21 mouse cellular contexts compared by ENCODE assay signal in genomic region chr10:70269447-70269787, GRCm38 (mm10). TPM values are rescaled to one million over a fixed set of nuclear protein-coding genes. Genes with fewer than 3 reads are reported as not detected.
DNase-seq lines count a peak whose midpoint lies in the region; ATAC-seq and TF ChIP-seq lines count a peak whose summit lies in the region.
"Had no signal": no experiment of that assay in that cellular context is flagged by ENCODE, and none has a peak within 500 bp of the region (broad histone marks: within the 10 kb centered on the region; RNA-seq: fewer than 3 reads in every experiment).

No protein-coding gene starts in this region.

- no peak overlapping the region for H3K9ac ChIP-seq in forebrain, postnatal 0 days
- H3K9ac ChIP-seq in forebrain, embryonic 15.5 days (replicated peaks), result no peak overlapping the region
- H3K9ac ChIP-seq: embryonic facial prominence, embryonic 13.5 days; heart, embryonic 13.5 days; hindbrain, embryonic 15.5 days had no signal

- no peak overlapping the region for H3K27ac ChIP-seq in forebrain, postnatal 0 days (ENCODE audit: low read depth, low read length)
- H3K27ac ChIP-seq in forebrain, embryonic 15.5 days (replicated peaks), result no peak overlapping the region
- H3K27ac ChIP-seq: embryonic facial prominence, embryonic 13.5 days; heart, embryonic 13.5 days; hindbrain, embryonic 15.5 days had no signal

- H3K27me3 ChIP-seq in forebrain, postnatal 0 days (ENCODE audit: insufficient read depth, low read length), result no peaks in the 10 kb centered on the region
- no peaks in the 10 kb centered on the region for H3K27me3 ChIP-seq in forebrain, embryonic 15.5 days
- H3K27me3 ChIP-seq: embryonic facial prominence, embryonic 13.5 days; heart, embryonic 13.5 days; hindbrain, embryonic 15.5 days had no signal

- H3K4me1 ChIP-seq in forebrain, postnatal 0 days (ENCODE audit: insufficient read depth), result no peaks in the 10 kb centered on the region
- H3K4me1 ChIP-seq in forebrain, embryonic 15.5 days, result peaks cover 9% of the 10 kb centered on the region; the same call in 1 of the 2 replicates
- H3K4me1 ChIP-seq: embryonic facial prominence, embryonic 13.5 days; hindbrain, embryonic 15.5 days had no signal

- TF ChIP-seq CTCF in forebrain, postnatal 0 days (IDR thresholded peaks at IDR 0.05; ENCODE audit: low read depth), result no peak

- H3K4me2 ChIP-seq in forebrain, postnatal 0 days (ENCODE audit: low read depth), result no peak overlapping the region
- no peak overlapping the region for H3K4me2 ChIP-seq in forebrain, embryonic 15.5 days (replicated peaks)
- H3K4me2 ChIP-seq: embryonic facial prominence, embryonic 13.5 days; heart, embryonic 13.5 days; hindbrain, embryonic 15.5 days had no signal

- H3K9me3 ChIP-seq in forebrain, postnatal 0 days (ENCODE audit: low read length), result no peaks in the 10 kb centered on the region
- no peaks in the 10 kb centered on the region for H3K9me3 ChIP-seq in forebrain, embryonic 15.5 days
- H3K9me3 ChIP-seq: embryonic facial prominence, embryonic 13.5 days; heart, embryonic 13.5 days; hindbrain, embryonic 15.5 days had no signal

- no peak for ATAC-seq in forebrain, postnatal 0 days
- no peak for ATAC-seq in forebrain, embryonic 15.5 days (replicated peaks)
- ATAC-seq: CD4-positive, CD25-positive, alpha-beta regulatory T cell, adult 4 months had no signal

- peak; percentile 30 for DNase-seq in forebrain, postnatal 0 days
- peak; percentile 22 for DNase-seq in lung, postnatal 10 days
- DNase-seq in lung, postnatal 14 days, result no peak
- DNase-seq in brain, adult 2 months (ENCODE audit: low read depth, low spot score), result peak; percentile 5
- DNase-seq in large intestine, adult 2 months (ENCODE audit: low read depth, low spot score), result peak; percentile 75
- no peak for DNase-seq in layer of hippocampus, postnatal 14 days (ENCODE audit: low spot score in 2 of 2)
- DNase-seq in layer of hippocampus, postnatal 10 days (ENCODE audit: low spot score in 2 of 2), result no peak
- DNase-seq: adrenal gland, postnatal 25 days; B cell, adult 2 months; cerebellum, adult 11-12 months; cerebellum, adult 9-10 months; cerebellum, postnatal 25 days; gastrocnemius, postnatal 36 days; heart, adult 11 months; heart, postnatal 36 days had no signal

- 58% methylated on average over 2 of the region's 2 CpGs for WGBS in forebrain, postnatal 0 days
- WGBS in forebrain, embryonic 15.5 days, result 85% methylated on average over 2 of the region's 2 CpGs
- WGBS in large intestine, adult 2 months, result 41% methylated on average over 2 of the region's 2 CpGs

- H3K36me3 ChIP-seq in forebrain, postnatal 0 days (ENCODE audit: insufficient read depth), result no peaks in the 10 kb centered on the region
- H3K36me3 ChIP-seq in forebrain, embryonic 15.5 days, result no peaks in the 10 kb centered on the region
- H3K36me3 ChIP-seq: embryonic facial prominence, embryonic 13.5 days; G1E; heart, embryonic 13.5 days; hindbrain, embryonic 15.5 days had no signal

- H3K4me3 ChIP-seq in forebrain, postnatal 0 days (ENCODE audit: low read depth, low read length), result no peak overlapping the region
- no peak overlapping the region for H3K4me3 ChIP-seq in forebrain, embryonic 15.5 days
- H3K4me3 ChIP-seq: embryonic facial prominence, embryonic 13.5 days; heart, embryonic 13.5 days; hindbrain, embryonic 15.5 days had no signal

RNA-seq across cellular contexts. Expression of gene Slc16a9, which starts 24.5 kb away (rescaled TPM):
- total RNA-seq in forebrain, postnatal 0 days (2014; rRNA removed), result 6.1 and 6.5 TPM in 2 replicates
- polyA plus RNA-seq in forebrain, postnatal 0 days (2015; fragmentation: Nextera tagmentation; extraction: Ambion mirVana), result 2.5 and 2.6 TPM in 2 replicates
- polyA plus RNA-seq in forebrain, embryonic 15.5 days (2015; fragmentation: Nextera tagmentation; extraction: Ambion mirVana), result 1.5 and 1.6 TPM in 2 replicates
- 1.0 and 1.1 TPM in 2 replicates for polyA plus RNA-seq in large intestine, adult 2 months (2012; rRNA removed)
- 1 to 10 TPM; 3.1 to 3.5 TPM for total RNA-seq in layer of hippocampus, postnatal 14 days (2021)
- total RNA-seq in layer of hippocampus, postnatal 10 days (2021), result 1 to 10 TPM; 3.1 to 3.7 TPM
- polyA plus RNA-seq: CD4-positive, CD25-positive, alpha-beta regulatory T cell, adult 4 months; G1E had no signal

Comparison
In these comparisons a context has a peak if more than half of its experiments do, and no peak if none do; other contexts are left out.
1. DNase-seq: peak in forebrain, postnatal 0 days (single experiment), lung, postnatal 10 days (single experiment), brain, adult 2 months (single experiment) and large intestine, adult 2 months (single experiment); none in lung, postnatal 14 days (single experiment), layer of hippocampus, postnatal 14 days (0 of 2) and layer of hippocampus, postnatal 10 days (0 of 2).